In genomic region chr4:66114243-66114642, GRCm38 (mm10) we compare ENCODE assay signal across 22 mouse cellular contexts.
DNase-seq lines count a peak whose midpoint lies in the region; ATAC-seq and TF ChIP-seq lines count a peak whose summit lies in the region.
"Had no signal": no experiment of that assay in that cellular context is flagged by ENCODE, and none has a peak within 500 bp of the region (broad histone marks: within the 10 kb centered on the region; RNA-seq: fewer than 3 reads in every experiment).

No protein-coding gene starts in this region.

- DNase-seq in cerebellum, adult 11-12 months = peak; percentile 87
- DNase-seq in cerebellum, adult 9-10 months = peak; percentile 90
- peak; percentile 78 to 81 for DNase-seq in cerebellum, postnatal 25 days
- DNase-seq in thymus, postnatal 14 days = no peak
- no peak for DNase-seq in right cerebral cortex, postnatal 10 days (ENCODE audit: low spot score in 2 of 2)
- DNase-seq in kidney, adult 2 months = no peak
- DNase-seq: adrenal gland, postnatal 10 days; gastrocnemius, adult 2 months; gastrocnemius, postnatal 36 days; heart, adult 11 months; heart, postnatal 10 days; heart, postnatal 4 days; kidney, adult 18-20 months had no signal

- no peak for TF ChIP-seq POLR2A in kidney, adult 2 months (IDR thresholded peaks at IDR 0.05; ENCODE audit: low read depth, low read length)

- H3K27ac ChIP-seq in kidney, adult 2 months (ENCODE audit: insufficient read depth, low read depth, low read length) = no peak overlapping the region
- H3K27ac ChIP-seq: embryonic facial prominence, embryonic 10.5 days; forebrain, embryonic 10.5 days; gastrocnemius, adult 2 months; heart, embryonic 10.5 days; hindbrain, embryonic 12.5 days; intestine, embryonic 15.5 days; kidney, embryonic 15.5 days had no signal

- ATAC-seq in cerebellum, adult (ENCODE audit: insufficient number of reproducible peaks, low FRiP score, low TSS enrichment) = peak; percentile 96
- ATAC-seq: forebrain, embryonic 14.5 days; intestine, embryonic 15.5 days had no signal

- no peak for TF ChIP-seq CTCF in kidney, adult 2 months (conservative IDR thresholded peaks at IDR 0.05; ENCODE audit: insufficient read depth, insufficient read length, low read depth, low read length)

- no peaks in the 10 kb centered on the region for H3K36me3 ChIP-seq in kidney, adult 2 months (ENCODE audit: control insufficient read depth, insufficient read depth, low read length)
- H3K36me3 ChIP-seq: embryonic facial prominence, embryonic 10.5 days; forebrain, embryonic 10.5 days; heart, embryonic 10.5 days; hindbrain, embryonic 12.5 days; intestine, embryonic 15.5 days; kidney, embryonic 15.5 days had no signal

- 71% methylated on average over 2 of the region's 2 CpGs for WGBS in kidney, adult 2 months

- no peak overlapping the region for H3K4me3 ChIP-seq in kidney, adult 2 months (ENCODE audit: insufficient read depth, low read depth, low read length)
- H3K4me3 ChIP-seq: embryonic facial prominence, embryonic 10.5 days; erythroblast, embryonic 14.5 days; forebrain, embryonic 10.5 days; gastrocnemius, adult 2 months; heart, embryonic 10.5 days; hindbrain, embryonic 12.5 days; intestine, embryonic 15.5 days; kidney, embryonic 15.5 days had no signal

- no peaks in the 10 kb centered on the region for H3K4me1 ChIP-seq in kidney, adult 2 months (ENCODE audit: control insufficient read depth, insufficient read depth, low read length)
- H3K4me1 ChIP-seq: embryonic facial prominence, embryonic 10.5 days; forebrain, embryonic 10.5 days; heart, embryonic 10.5 days; hindbrain, embryonic 12.5 days; intestine, embryonic 15.5 days; kidney, embryonic 15.5 days had no signal

- no peaks in the 10 kb centered on the region for H3K27me3 ChIP-seq in kidney, adult 2 months (replicated peaks; ENCODE audit: control insufficient read depth, insufficient read depth, low read length)
- H3K27me3 ChIP-seq: hindbrain, embryonic 12.5 days; intestine, embryonic 15.5 days; kidney, embryonic 15.5 days had no signal

Comparison
In these comparisons a context has a peak if more than half of its experiments do, and no peak if none do; other contexts are left out.
1. DNase-seq: peak in cerebellum, adult 11-12 months (single experiment), cerebellum, adult 9-10 months (single experiment) and cerebellum, postnatal 25 days (2 of 2); none in thymus, postnatal 14 days (single experiment), right cerebral cortex, postnatal 10 days (0 of 2) and kidney, adult 2 months (single experiment).